Mouse (Mus musculus) small intestine, adult 2 months (tissue): ENCODE data around the gene Slc22a20.

Source experiments
- CTCF ChIP-seq: fragments of 200-500 bp; IDR thresholded peaks from 2 replicates; pipeline ENCODE4 v1.5.1; 2012; ENCODE audit warnings: low read depth, mild to moderate bottlenecking, control low read depth, inconsistent platforms, low read length, moderate library complexity, mixed read lengths; ENCODE audit not compliant: insufficient replicate concordance, insufficient read length; ENCODE audit errors: extremely low read depth
- POLR2A ChIP-seq: fragments of 200-500 bp; IDR thresholded peaks from 2 replicates; pipeline ENCODE4 v1.6.1; 2012; ENCODE audit warnings: low read depth, mild to moderate bottlenecking, control low read depth, inconsistent platforms, low read length, moderate library complexity

GRCm38 (mm10) chr19:5953201-5953770, 32.7 kb downstream of the Slc22a20 start:
- no peak for TF ChIP-seq POLR2A
- no peak for TF ChIP-seq CTCF
